Mouse (Mus musculus) left cerebral cortex, adult 11 months (tissue): ENCODE data around the gene Ppfibp1.

ENCODE experiments used
- DNase-seq: peaks from one replicate; pipeline ENCODE4 v3.0.0; 2022; ENCODE audit warnings: low spot score

Ppfibp1 gene

DNA sequence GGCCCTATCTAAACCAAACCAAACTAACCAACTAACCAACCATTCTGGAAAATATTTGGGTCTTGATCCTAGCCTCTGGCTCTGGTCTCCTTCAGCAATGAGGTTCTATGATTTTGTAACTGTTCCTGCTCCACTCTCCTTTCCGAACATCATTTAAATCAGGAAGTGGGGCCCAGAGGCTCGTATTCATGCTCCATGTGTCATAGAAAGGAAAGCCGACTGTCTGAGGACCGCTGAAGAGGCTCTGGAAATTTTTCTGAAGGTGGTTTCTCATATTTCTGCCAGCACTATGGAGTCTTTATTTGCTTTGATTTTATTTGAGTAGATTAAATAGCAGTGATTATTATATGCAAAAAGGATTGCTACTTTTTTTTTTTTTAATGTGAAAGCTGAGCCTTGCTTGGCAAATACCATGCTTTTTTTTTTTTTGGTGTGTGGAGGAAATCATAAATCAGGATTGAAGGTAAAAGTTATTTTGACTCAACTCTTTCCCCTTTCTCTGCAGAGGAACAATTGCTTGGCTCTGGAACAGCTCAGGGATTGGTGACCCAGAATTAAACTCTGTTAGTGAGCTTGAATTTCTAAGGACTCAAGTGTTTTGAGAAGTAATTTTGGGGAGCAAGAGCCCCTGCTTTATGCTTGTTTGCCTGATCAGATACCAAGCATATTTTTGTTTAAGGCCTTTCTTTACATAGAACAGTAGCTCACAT, 25.4 kb downstream of the Ppfibp1 start:
- DNase-seq = no peak

DNA sequence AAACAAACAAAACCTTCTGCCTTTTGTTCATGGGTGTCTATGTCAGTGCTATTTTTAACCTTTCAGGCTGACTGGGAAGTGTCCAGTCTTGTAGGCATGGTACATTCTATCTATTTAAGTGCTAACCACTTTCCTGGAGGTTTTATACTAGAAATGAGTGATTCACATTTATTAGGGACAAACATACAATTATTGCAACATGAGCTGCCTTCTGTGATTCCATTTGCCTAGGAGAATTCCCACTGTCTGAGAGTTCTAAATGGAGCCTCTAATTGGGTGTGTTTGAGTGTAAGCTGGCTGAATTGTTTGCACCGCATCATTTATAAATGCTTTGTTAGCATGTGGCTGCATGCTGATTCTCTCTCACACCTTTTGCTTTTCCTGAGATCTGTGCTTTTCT, 27.5 kb downstream of the Ppfibp1 start:
- DNase-seq = no peak

DNA sequence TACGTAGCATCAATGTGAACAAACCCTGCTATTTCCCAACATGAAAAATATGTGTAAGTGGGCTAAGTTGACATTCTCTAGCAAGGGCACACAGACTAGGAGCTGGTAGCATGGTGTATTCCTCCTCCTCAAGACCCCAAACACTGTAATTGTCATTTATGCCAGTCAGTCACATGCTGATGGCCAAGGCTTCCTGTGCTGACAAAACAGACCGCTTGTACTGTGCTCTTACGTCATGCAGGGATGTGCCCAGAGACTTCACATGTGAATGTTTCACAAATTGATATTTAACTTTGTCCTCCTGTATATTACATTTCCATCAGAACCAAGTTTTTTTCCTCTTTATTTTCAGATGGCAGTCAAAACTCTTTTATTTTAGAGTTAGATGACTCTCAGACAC, 29.1 kb downstream of the Ppfibp1 start:
- no peak for DNase-seq

DNA sequence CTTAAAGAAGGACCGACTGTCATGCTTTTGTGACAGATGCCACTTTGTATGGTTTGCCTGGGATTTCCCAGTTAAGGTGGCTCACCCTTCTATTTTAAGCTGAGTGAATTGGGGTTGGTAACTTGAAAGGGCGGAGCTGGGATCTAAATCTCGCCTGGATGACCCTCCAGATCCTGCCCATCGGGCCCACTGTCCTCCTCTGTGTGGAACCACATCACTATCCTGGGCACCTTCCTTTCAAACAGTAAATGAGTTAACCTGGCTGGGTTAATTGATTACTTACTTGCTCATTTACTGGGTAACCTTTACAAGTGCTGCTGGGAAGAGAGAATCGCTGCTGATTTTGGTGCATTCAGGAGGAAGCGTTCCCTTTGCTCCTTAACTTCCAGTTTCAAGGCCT, 30.1 kb downstream of the Ppfibp1 start:
- DNase-seq = no peak

DNA sequence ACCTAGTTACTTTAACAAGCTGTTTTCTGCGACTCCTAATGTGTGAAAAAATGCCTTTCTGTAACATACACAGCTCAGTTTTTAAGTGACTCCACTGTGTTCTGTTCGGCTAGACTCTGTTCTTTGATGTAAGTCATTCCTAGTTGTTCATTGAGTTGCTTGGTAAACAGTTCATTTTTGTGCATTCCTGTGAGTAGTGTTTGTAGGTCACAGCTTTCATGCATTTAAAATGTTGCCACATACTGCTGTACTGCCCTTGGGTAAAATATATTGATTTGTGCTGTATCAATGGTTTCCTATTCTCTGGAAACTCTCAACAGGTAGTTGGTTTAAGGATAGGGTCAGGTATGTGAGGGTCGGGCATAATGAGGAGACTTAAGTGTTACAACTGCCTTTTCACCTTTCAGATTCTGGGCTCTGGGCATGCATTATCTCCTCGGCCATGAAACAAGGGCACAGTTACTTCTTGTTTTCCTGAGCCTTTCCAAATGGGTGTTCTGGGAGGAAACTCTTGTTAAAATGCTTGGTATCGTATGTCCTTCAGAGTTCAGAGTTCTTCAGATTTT, 38.2 kb downstream of the Ppfibp1 start:
- DNase-seq = no peak

DNA sequence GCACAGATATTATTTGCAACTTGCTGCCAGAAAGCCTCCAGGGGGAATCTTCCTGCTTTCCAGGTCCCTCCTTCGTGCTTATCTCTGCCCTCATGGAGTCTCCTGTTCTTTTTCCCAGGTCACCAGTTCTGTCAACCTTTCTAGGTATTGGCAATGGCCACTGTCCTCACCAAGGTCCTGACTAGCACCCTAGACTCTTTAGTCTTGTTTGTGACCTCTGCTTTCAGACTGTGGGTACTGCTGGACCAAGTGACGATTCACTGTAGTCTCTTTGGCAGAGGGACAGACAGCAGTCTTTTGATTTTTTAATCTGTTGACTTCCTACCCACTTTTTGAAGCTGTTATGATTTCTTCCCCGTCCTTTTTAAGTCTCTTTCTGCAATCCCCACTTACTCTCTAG, 39.8 kb downstream of the Ppfibp1 start:
- no peak for DNase-seq

DNA sequence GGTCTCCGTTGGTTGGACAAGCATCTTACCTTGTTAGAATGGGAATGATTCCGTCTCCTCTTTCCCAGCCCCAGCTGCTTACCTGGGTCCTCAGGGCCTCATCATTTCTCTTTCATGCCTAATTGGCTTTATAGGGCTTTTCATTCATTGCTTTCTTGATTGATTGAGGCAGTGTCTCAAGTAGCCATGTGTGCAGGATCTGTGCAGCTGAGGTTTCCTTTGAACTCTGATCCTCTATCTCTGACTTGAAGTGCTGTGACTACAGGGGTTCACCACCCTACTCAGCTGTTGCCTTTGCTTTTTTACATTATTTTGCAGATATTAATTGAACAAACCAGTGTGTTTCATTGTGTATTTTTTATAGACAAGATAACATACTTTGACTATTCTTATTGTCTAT, 40.7 kb downstream of the Ppfibp1 start:
- no peak for DNase-seq

DNA sequence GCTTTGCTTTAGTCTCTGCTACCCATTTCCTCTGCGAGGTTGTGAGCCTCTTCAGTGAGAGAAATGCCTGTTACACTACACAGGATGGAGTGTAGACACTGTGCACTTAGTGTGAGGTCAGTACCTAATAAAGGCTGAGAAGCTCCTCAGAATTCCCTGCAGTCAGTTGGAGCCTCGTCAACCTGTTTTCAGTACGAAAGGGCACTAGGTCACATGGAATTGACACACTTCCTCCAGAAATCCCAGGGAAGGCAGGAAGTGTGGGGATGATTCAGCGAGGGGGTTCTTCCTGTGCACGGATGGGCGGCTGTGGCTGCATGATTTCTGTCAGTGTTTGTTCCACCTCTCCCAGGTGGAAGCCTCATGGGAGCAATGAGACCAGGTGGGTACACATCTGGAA, 44.8 kb downstream of the Ppfibp1 start:
- DNase-seq = no peak

DNA sequence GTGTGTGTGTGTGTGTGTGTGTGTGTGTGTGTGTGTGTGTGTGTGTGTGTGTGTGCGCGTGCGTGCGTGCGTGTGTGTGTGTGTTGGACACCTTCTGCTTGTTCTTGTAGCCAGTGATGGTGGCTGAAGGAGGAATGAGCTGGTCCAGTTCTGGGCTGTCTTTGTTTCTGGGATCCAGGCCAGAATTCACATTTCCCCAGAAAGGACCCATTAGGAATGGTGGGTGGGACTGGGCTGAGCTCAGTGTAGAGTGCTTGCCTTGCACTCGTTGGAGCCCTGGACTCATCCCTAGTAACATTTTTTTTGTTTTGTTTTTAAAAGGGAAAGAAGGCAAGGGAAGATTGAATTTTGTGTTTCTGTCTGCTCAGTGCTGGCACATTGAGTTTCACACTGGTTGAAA, 47.7 kb downstream of the Ppfibp1 start:
- DNase-seq = no peak

DNA sequence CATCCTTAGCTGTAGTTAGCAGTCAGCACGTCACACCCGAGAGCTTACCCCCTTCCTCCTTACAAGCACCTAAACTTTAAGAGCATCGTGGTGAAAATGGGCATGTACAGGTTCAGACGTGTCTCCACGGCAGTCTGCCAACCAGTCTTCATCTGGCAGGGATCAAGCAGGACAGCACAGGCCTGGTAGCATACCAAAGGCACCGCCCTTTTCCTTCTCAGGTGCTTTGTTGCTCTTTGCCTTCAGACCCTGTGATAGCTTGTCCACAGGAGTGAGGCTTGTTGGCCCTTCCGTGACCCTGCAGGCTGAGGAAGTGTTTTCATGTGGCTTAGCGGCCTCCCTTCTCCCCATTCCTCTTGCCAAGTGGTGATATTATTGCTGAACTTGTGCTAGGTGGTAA, 50.7 kb downstream of the Ppfibp1 start:
- no peak for DNase-seq

DNA sequence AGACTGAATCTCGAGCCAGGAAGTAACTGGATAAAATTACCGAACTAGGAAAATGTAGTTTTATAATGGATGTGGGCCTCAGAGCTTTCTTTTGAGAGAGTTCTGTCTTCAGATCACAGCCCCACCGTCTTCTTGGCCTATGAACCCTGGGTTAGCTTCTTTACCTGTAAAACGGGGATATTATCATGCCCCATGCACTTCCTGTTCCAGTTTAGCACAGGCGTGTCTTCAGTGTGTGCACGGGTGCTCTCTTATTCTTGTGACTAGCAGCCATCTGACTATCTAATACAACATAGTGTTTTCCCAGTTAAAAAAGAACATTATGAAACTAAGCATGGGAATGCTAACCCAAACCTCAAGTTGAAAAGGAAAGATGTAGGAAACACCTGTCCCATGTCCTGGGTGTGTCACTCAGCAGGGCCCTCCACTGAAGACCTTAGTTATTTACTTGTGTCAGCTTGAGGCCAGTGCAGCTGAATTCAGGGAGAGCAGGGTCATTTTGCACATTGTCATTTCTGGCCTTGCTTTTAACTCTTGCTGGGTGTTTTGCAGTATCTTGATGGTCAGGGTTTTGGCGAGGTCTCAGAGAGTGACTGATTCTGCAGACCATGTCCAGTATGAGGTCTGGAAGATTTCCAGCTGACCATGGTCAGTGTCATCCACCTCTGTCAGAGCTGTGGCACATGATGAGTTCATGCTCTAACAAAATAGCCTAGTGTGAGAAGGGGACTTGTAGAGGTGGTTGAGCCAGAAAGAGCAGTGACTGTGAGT, 53.4 kb downstream of the Ppfibp1 start:
- DNase-seq = no peak

DNA sequence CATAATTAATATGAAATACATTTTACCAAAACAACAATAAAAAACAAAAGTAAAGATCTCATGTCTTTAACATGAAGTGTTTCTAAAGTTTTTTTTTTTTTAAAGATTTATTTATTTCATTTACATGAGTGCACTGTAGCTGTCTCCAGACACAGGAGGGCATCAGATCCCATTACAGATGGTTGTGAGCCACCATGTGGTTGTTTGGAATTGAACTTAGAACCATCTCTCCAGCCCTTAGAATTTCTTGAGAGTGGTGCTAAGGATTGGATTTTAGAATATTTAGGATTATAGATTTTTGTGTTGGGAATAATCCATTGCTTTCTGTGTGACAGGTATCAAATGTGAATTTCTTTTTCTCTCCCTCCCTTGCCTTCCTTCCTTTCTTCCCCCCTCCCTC, 55.7 kb downstream of the Ppfibp1 start:
- DNase-seq = no peak

DNA sequence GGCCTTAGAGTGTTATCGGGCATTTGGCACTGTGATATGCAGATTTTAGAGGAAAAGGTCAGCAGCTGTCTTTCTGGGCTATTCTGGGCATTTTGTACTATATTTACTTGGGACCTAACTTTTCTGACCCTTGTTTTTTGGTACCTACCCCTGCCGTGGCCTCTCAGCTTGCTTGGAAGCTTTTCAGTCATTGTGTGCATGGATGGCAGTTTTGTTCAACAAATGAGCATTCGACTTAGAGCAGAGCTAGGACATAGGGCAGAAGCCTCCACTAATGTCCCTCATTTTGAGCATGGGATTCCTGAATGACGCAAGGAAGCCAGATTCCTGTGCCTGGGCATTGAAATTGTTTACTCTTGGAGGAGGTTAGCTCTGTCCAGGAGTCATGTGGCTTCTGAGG, 56.5 kb downstream of the Ppfibp1 start:
- DNase-seq = no peak

DNA sequence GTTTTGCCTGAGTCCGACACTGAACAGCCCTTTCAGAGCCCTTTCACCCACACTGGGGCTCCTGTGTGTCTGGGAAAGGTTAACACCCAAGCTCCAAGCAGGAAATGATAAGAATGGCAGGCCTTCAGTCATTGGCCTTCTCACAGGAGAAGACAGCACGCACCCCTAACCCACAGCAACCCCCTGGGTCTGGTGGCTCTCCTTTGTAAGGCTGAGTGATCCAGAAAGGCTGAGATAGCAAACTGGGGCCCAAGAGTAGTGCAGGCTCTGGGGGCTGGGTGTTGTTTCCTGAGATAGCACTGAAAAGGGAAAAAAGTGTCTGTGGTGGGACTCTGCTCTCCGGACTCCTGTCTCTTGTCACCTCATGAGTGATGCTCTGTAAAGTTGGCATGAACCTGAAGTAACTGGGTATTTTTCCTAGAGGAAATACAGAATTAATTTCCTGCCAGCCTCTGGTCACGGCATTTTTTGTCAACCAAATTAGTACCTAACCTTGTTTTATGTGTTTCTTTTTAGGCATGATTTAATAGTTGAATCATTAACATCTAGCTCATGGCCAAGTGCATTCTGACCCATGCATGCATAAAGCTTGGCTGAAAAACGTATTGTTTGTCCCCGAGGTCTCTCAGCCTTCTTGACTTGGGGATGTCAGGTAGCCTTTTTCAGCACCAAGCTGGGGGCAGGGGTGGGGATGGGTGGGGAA, 58.2 kb downstream of the Ppfibp1 start:
- DNase-seq = no peak

DNA sequence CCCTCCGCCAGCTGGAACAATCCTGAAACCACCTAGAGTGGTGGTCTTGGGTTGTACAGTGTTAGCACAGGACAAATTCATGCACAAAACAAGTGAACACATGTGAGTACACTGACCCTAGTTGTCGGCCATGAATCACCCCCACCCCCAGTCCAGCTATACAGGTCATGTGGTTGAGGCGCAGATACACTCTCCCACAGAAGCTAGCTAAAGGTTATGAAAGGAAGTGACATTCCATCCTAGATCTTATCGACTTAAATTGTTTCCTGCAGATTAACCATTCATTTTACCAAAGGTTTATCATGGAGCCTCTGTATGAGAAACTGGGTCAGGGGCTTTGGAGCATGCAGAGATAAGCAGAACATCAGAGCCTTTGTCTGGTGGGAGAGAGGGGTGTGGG, 58.9 kb downstream of the Ppfibp1 start:
- DNase-seq = no peak

DNA sequence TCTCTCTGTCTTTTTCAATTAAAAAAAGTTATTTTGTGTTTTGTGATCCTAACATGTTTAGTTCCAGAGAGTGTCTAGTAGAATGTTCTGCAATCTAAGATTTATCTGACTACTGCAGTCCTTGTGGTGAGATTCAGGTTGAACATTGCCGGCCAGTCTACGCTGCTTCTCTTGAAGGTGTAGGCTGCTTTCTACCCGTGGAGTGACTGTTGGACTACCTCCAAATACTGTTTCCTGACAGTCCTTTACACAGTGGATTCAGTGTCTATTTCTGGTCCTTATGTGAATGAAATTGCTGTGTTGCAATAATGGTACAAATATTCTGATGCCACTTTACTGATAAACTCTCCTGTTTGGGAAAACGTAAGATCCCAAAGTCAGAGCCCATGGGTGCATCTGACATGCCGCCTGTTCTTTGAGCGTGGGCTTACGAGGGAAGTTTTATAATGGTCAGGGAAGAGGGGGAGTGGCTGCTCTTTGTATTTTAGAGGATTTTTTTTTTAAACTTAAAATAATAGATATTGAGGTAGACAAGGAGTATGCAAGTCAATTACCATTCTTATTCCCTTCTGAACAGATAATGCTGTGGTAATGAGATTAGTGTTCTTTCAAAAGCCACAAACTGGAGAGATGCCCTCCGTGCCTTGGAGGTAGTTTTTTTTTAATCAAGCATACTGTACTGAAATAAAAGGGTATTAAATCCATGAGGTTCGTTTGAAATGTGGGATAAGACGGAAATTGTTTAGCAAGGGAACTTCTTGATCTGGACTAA, 61.6 kb downstream of the Ppfibp1 start:
- no peak for DNase-seq

DNA sequence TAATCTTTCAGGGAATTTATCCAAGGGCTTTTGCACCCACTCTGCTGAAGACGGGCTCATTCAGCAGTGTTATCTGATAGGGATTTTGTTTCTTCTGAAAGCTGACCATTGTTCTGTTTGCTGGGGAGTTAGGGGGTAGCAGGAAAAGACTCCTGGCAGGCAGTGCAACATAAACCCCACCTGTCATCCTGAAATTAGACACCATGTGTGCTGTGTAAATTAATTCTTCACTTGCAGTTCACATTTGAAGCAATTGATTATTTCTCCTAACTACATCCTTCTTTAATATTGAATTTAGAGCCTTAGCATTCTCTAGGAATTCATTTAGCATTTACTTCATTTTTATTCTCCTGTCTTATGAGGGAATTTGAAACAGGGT, 62.2 kb downstream of the Ppfibp1 start:
- no peak for DNase-seq

DNA sequence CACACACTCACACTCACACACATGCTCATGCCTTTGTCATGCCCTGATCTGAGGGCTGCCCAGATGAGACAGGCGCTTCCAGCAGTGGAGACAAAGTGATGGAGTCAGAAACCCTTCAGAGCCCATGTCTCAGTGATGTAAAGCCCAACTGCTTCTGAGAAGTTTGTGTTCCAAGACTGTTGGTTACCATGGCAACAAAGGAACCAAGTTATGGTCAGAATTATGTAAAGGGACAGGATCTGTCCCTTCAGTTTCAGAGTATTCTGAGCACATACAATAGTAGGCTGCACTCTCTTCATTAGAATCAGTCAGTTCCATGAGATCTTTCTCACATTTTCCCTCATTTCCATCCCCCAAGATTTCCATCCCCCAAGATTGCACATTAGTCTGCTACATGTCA, 66.0 kb downstream of the Ppfibp1 start, which contains the start of gene 1700034J05Rik:
Gene 1700034J05Rik (minus strand): TSS at position 165 of the 400 bp plus-strand sequence.
- no peak for DNase-seq

DNA sequence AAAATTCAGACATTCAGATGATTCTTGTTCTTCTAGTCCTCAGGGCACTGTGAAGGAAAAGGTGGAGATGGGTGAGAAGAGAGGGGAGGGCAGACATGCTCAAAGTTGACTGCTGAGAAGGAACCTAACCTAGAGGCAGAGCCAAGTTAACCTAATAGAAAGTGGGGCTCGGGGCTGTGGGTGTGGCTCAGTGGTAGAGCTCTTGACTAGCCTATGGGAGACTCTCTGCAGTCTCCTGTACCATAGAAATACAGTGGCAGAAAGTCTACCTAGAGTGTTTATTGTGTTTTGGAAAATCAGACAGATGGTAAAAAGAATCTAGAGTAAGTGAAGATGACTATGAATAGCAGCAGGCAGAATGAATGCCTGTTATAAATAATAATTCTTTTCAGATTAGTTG, 67.2 kb downstream of the Ppfibp1 start:
- no peak for DNase-seq

DNA sequence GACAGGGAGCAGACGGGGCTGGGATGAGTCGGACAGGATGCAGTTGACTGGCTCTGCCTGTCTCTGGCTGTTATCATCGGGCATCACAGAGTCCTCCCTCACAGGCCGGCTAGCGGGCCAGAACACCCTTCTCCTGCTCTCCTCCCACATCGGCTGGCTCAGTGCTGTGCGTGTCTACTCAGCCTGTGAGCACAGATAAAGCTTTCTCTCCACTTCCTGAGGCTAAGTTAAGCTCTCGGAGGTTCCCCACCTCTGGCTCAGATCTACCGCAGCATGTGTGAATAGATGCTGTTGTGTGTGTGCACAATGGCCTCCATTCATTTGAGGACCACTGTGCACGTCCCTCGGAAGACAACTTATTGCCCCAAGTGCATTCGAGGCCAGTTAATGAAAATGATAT, 67.6 kb downstream of the Ppfibp1 start:
- DNase-seq = no peak

DNA sequence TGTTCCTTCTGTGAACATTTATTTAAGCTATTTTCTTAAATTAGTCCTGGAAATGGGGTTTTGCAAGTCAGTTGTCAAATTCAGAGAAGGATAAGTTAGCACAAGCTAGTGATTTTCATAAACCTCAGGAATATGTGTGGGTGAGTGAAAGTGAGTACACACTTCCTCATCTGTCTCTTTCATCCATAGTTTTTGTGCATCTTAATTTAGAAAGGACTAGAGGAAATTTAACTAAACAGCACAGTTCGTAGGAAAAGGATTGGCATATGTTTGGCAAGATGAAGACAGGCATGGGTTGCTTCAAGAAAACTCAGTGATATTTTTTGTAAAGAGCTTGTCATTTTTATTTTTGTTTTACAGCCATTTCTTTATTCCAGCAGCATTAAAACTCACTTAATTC, 68.7 kb downstream of the Ppfibp1 start:
- no peak for DNase-seq

DNA sequence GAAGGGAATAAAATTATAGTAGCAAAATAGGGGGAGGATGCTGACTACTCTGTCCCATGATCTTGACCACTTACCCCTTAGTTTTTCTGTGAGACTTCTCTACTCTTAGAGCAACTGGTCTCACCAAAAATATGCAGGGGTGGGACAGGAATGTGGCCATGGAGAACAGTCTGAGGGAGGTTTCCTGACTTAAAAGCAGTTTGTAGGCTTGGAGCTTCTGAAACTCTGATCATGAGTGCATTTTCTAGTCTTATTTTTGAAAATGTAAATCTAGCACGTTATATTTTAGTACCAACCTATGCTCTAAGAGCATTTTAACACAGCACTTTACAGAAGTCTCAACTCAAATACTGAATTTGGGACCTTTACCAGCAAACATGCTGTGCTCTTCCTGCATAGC, 70.4 kb downstream of the Ppfibp1 start:
- DNase-seq = no peak
